Mouse (Mus musculus) midbrain, embryonic 11.5 days (tissue): ENCODE measurements around the gene Flt4. TPM values are rescaled to one million over a fixed set of nuclear protein-coding genes. Genes with fewer than 3 reads are reported as not detected.

Source experiments
- ATAC-seq: fragments of 200-750 bp; cut with Nextera tagmentation; 2 replicates; pipeline ENCODE4 v1.8.0; 2017; ENCODE audit warnings: moderate TSS enrichment, moderate library complexity; ENCODE audit not compliant: low FRiP score
- DNase-seq: peaks from one replicate; pipeline ENCODE4 v3.0.0; 2015; ENCODE audit warnings: low spot score; ENCODE audit errors: missing footprints
- H3K27ac ChIP-seq: fragments of 300-500 bp; sonication (generic); 2 replicates; pipeline ENCODE4 v1.5.1; 2014; ENCODE audit warnings: low read depth, low read length
- H3K27me3 ChIP-seq: fragments of 300-500 bp; sonication (generic); 2 replicates; pipeline ENCODE4 v1.6.1; 2014; ENCODE audit warnings: mild to moderate bottlenecking, low read length, moderate library complexity, mixed read lengths; ENCODE audit not compliant: control insufficient read depth, insufficient read depth
- H3K36me3 ChIP-seq: fragments of 300-500 bp; sonication (generic); 2 replicates; pipeline ENCODE4 v1.6.1; 2014; ENCODE audit warnings: mild to moderate bottlenecking, low read length, moderate library complexity, mixed read lengths; ENCODE audit not compliant: control insufficient read depth, insufficient read depth
- H3K4me1 ChIP-seq: fragments of 300-500 bp; sonication (generic); 2 replicates; pipeline ENCODE4 v1.6.1; 2014; ENCODE audit warnings: low read length; ENCODE audit not compliant: control insufficient read depth, insufficient read depth
- H3K4me2 ChIP-seq: fragments of 300-500 bp; sonication (generic); 2 replicates; pipeline ENCODE4 v1.6.1; 2014; ENCODE audit warnings: mild to moderate bottlenecking, moderate library complexity
- H3K4me3 ChIP-seq: fragments of 300-500 bp; sonication (generic); 2 replicates; pipeline ENCODE4 v1.5.1; 2014; ENCODE audit warnings: low read depth, low read length
- H3K9ac ChIP-seq: fragments of 300-500 bp; sonication (generic); 2 replicates; pipeline ENCODE4 v1.6.1; 2014; ENCODE audit warnings: low read length
- H3K9me3 ChIP-seq: fragments of 300-500 bp; sonication (generic); 2 replicates; pipeline ENCODE4 v1.6.1; 2016; ENCODE audit warnings: low read length; ENCODE audit not compliant: control insufficient read depth
- WGBS: fragments of 180-500 bp; shearing (Covaris S2); extraction: QIAGEN DNeasy Blood & Tissue Kit; methylation state at CpG from one replicate; pipeline ENCODE4 v1.1.7; 2014; 5-methylcytosine and 5-hydroxymethylcytosine counted together
- polyA plus RNA-seq: library from polyadenylated mRNA; unstranded; fragments of >200 nt; fragmentation: Nextera tagmentation; extraction: Ambion mirVana; gene quantifications from 2 replicates; pipeline ENCODE4 v1.2.1, GENCODE M21; 2014

Gene Flt4
- polyA plus RNA-seq, 1 experiment from 2014 or later: 2.6 TPM

DNA sequence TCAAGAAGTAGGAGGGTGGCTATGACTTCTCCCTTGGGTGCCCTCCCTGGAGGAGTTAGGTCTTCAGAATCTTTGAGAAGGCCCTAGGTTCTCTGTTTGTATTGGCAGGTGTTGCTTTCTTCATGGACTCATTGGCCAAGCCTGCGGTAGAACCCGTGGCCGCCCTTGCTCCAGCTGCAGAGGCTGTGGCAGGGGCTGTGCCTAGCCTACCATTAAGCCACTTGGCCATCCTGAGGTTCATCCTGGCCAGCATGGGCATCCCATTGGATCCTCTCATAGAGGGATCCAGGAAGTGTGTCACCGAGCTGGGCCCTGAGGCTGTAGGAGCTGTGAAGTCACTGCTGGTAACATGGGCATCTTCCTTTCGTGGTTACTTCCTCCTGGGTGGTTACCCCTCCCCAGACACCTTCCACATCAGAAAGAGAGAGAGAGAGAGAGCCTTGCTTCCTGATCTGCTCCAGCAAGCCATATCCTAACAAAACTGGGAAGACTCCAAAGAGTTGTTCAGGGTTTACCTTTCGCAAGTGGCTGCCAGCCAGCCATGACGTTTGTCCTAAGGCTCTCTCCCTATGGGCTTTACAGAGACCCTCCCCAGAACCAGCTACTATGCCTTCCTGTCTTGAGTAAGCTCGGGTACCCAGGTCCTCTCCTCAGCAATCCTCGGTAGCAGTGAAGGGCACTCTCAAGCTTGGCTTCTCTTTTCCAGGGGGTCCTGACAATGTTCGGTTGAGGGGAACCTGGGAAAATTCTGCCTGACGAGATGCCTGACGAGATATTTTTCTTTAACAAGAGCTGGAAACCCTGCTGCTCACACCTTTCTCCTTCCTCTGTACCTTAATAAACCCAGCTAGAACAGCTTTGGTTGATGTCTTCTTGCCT, 55.4 kb downstream of the Flt4 start:
- H3K4me1 ChIP-seq: no peaks in the 10 kb centered on the region
- no peak overlapping the region for H3K4me3 ChIP-seq
- no peaks in the 10 kb centered on the region for H3K36me3 ChIP-seq
- H3K4me2 ChIP-seq: no peak overlapping the region
- ATAC-seq: no peak
- WGBS: 82% methylated on average over 12 of the region's 12 CpGs
- H3K9me3 ChIP-seq: no peaks in the 10 kb centered on the region
- DNase-seq: no peak
- no peak overlapping the region for H3K9ac ChIP-seq
- H3K27me3 ChIP-seq: no peaks in the 10 kb centered on the region
- H3K27ac ChIP-seq: no peak overlapping the region

DNA sequence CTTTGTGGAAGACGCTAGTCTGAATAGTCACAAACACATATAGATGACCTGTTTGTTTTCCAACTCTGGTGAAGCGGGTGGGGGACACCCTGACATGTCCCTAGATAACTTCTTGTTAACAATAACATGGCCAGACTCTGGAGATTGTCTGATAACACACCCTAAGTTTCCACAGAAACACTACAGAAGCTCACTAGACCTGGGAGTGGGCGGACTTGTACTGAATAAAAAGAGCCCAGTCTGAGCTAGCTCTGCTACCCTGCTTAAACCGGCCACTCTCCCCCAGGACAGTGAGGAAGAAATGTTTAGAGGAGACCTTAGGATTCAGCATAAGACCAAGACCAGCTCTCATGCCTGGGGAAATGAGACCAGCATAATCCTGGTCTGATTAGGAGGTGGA, 56.4 kb downstream of the Flt4 start:
- no peak overlapping the region for H3K27ac ChIP-seq
- H3K36me3 ChIP-seq: peaks cover 2% of the 10 kb centered on the region; the same call in 1 of the 2 replicates
- H3K4me1 ChIP-seq: no peaks in the 10 kb centered on the region
- ATAC-seq (no peak), DNase-seq (no peak)
- no peaks in the 10 kb centered on the region for H3K9me3 ChIP-seq
- H3K4me2 ChIP-seq: no peak overlapping the region
- no peaks in the 10 kb centered on the region for H3K27me3 ChIP-seq
- no peak overlapping the region for H3K4me3 ChIP-seq
- no peak overlapping the region for H3K9ac ChIP-seq
- WGBS: 86% methylated on average over 4 of the region's 4 CpGs

DNA sequence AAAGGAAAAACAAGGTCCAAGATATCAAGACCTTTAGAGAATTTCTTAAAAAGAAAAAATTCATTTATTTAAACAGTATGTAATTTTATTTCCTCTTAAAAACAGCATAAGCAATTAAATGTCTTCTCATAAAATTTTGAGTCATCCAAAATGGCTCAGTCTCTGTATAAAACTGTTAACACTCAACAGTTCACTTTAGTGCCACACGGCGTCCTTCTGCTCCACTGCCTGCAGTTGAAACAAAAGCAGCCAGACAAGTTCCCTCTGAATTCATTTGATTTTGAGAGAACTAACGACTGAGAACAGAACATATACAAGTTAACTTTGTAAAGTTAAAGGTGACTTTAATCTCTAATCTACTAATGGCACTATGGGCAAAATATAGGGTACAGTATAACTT, 64.4 kb downstream of the Flt4 start:
- ATAC-seq (no peak), DNase-seq (no peak)
- WGBS: 94% methylated on average over 3 of the region's 3 CpGs
- Histone ChIP-seq H3K27me3 (no peaks in the 10 kb centered on the region), H3K9me3 (no peaks in the 10 kb centered on the region), H3K4me2 (no peak overlapping the region), H3K4me1 (no peaks in the 10 kb centered on the region), H3K9ac (no peak overlapping the region), H3K36me3 (peaks cover 33% of the 10 kb centered on the region), H3K27ac (no peak overlapping the region), H3K4me3 (no peak overlapping the region)

DNA sequence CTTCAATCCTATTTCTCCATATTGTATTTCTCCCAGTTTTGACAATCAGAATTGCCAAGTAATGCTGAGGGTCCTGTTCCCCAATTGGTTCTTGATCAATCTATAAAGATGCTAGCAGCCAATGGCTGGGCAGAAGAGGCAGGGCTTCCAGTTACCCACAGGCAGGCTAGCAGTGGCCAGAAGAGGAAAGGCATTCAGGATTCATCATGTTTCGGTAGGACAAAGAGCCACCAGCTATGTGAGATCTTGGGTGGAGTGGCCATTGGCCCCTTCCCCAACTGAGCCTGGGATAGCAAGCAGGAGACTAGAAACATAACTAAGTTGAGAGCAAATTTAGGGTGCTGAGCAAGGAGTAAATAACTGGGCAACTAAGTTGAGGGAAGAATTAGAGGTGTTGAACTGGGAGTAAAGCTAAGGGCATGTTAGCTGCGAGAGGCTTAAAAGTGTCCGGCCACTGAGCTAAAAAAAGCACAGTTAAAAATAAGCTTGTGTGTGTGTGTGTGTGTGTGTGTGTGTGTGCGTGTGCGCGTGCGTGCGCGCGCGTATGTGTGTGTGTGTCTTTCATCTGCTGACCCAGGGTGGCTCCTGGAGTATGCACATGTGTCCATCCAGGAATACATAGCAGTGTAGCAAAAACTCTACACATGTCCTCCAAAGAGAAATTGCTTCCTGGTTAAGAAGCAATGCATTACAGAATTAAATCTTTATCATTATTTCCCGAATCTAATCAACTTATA, 75.3 kb downstream of the Flt4 start:
- Histone ChIP-seq H3K27ac (no peak overlapping the region), H3K4me2 (no peak overlapping the region), H3K9ac (no peak overlapping the region), H3K27me3 (no peaks in the 10 kb centered on the region), H3K9me3 (no peaks in the 10 kb centered on the region), H3K36me3 (peaks cover 23% of the 10 kb centered on the region), H3K4me3 (no peak overlapping the region), H3K4me1 (no peaks in the 10 kb centered on the region)
- ATAC-seq (no peak), DNase-seq (no peak)
- WGBS: 94% methylated on average over 12 of the region's 12 CpGs

DNA sequence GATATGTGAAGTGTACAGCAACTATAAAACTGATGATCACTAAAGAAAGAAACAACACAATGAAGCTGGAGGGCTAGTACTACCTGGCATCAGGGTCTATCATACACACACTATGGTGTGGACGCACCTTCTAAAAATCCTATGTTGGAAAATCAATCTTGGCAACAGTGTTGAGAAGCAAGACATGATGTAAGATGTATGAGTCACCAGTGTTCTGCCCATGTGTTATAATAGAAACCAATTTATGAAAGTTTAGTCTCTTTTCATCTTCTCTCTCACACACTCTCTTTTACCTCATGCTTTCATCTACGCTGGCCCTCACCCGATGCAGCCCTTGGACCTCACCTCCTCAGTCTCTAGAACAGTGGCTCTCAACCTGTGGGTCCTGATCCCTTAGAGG, 86.0 kb downstream of the Flt4 start:
- no peaks in the 10 kb centered on the region for H3K9me3 ChIP-seq
- no peak overlapping the region for H3K27ac ChIP-seq
- H3K4me2 ChIP-seq: no peak overlapping the region
- no peaks in the 10 kb centered on the region for H3K4me1 ChIP-seq
- WGBS: 96% methylated on average over 3 of the region's 3 CpGs
- peaks cover 14% of the 10 kb centered on the region for H3K36me3 ChIP-seq
- no peaks in the 10 kb centered on the region for H3K27me3 ChIP-seq
- H3K9ac ChIP-seq: no peak overlapping the region
- DNase-seq (no peak), ATAC-seq (no peak)
- H3K4me3 ChIP-seq: no peak overlapping the region

DNA sequence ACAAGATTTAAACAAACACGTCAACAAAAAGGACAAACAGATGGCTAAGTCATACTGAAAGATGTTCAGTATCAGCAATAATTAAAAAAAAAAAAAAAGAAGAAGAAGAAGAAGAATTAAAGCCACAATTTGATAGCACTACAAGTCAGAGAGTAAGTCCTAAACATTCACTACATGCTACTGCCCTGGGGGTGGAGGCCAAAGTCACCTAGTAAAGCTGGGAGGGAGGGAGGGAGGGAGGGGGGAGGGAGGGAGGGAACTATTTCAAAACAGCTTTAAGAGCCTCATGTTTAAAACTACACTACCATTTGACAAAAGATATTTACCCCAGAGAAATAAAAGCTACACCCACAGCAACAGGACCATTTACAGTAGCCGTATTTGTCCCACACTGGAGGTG, 86.6 kb downstream of the Flt4 start:
- H3K4me2 ChIP-seq: no peak overlapping the region
- WGBS: 95% methylated on average over 2 of the region's 2 CpGs
- H3K4me1 ChIP-seq: no peaks in the 10 kb centered on the region
- no peak overlapping the region for H3K4me3 ChIP-seq
- H3K9ac ChIP-seq: no peak overlapping the region
- H3K36me3 ChIP-seq: peaks cover 14% of the 10 kb centered on the region
- no peak overlapping the region for H3K27ac ChIP-seq
- H3K9me3 ChIP-seq: no peaks in the 10 kb centered on the region
- H3K27me3 ChIP-seq: no peaks in the 10 kb centered on the region
- DNase-seq (no peak), ATAC-seq (no peak)

DNA sequence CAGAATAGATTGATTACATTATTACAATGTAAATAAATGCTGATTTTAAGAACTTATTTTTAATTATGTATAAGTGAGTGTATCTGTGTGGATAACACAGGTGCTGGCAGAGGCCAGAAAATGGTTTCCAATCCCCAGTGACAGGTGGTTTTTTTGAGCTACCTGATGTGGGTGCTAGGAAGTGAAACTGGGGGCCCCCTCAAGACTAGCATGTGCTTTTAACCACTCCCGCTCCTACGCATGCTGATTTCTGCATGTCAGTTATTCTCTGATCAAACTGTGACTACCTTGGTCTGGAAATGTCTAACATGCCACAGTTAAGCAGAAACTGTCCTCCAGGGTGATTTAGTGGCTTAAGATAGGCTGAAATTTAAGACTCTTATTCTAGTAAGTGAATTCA, 87.4 kb downstream of the Flt4 start:
- Histone ChIP-seq H3K9ac (no peak overlapping the region), H3K27me3 (no peaks in the 10 kb centered on the region), H3K27ac (no peak overlapping the region), H3K4me1 (no peaks in the 10 kb centered on the region), H3K36me3 (peaks cover 16% of the 10 kb centered on the region), H3K4me2 (no peak overlapping the region), H3K4me3 (no peak overlapping the region), H3K9me3 (no peaks in the 10 kb centered on the region)
- no peak for DNase-seq
- no peak for ATAC-seq
- WGBS: 93% methylated on average over 2 of the region's 2 CpGs

DNA sequence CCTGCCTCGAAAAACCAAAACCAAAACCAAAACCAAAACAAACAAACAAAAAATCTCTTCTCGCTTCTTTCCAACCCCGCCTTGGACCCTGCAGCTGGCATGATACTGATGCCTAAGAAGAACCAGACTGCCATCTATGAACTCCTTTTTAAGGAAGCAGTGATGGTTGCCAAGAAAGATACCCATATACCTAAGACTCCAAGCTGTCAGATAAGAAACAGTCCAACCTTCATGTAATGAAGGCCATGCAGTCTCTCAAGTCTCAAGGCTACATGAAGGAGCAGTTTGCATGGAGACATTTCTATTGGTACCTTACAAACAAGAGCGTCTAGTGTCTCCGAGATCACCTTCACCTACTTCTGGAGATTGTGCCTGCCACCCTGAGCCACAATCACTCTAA, 88.7 kb downstream of the Flt4 start:
- H3K9ac ChIP-seq: no peak overlapping the region
- 92% methylated on average over 5 of the region's 5 CpGs for WGBS
- no peak for ATAC-seq
- H3K36me3 ChIP-seq: peaks cover 21% of the 10 kb centered on the region
- H3K9me3 ChIP-seq: no peaks in the 10 kb centered on the region
- no peak overlapping the region for H3K27ac ChIP-seq
- H3K4me2 ChIP-seq: no peak overlapping the region
- H3K4me1 ChIP-seq: no peaks in the 10 kb centered on the region
- no peaks in the 10 kb centered on the region for H3K27me3 ChIP-seq
- H3K4me3 ChIP-seq: no peak overlapping the region
- DNase-seq: no peak

DNA sequence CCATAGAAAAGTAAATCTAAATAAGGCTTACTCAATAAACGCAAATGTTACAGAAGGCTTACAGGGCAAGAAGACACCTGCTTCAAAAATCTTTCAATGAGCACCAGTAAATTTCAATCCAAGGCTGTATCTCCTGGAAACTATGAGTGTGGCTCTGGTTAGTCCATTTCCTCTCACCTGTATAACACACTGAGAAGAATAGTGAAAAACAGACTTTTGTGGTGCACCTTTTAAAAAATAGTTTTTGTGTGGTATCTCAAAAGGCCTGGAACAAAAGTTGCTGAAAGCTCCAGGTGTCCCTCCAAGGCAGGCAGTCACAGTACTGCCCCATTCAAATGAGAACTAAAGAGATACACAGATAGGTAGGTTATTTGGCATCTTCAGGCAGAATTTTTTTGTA, 90.0 kb downstream of the Flt4 start:
- no peaks in the 10 kb centered on the region for H3K9me3 ChIP-seq
- no peak overlapping the region for H3K9ac ChIP-seq
- DNase-seq: no peak
- no peak overlapping the region for H3K4me3 ChIP-seq
- H3K36me3 ChIP-seq: peaks cover 18% of the 10 kb centered on the region
- no peak for ATAC-seq
- WGBS: 90% methylated on average over 1 of the region's 1 CpGs
- H3K27me3 ChIP-seq: no peaks in the 10 kb centered on the region
- no peak overlapping the region for H3K27ac ChIP-seq
- no peaks in the 10 kb centered on the region for H3K4me1 ChIP-seq
- no peak overlapping the region for H3K4me2 ChIP-seq
